Mouse (Mus musculus) brain, embryonic 14.5 days (tissue): Measurements from ENCODE around the gene Gm10337. TPM values are rescaled to one million over a fixed set of nuclear protein-coding genes. Genes with fewer than 3 reads are reported as not detected.

ENCODE experiments used
- DNase-seq: peaks from one replicate; pipeline ENCODE4 v3.0.0-alpha.2; 2011; ENCODE audit warnings: low read depth
- CTCF ChIP-seq: fragments of 200-500 bp; IDR thresholded peaks from 2 replicates; pipeline ENCODE4 v1.5.1; 2012; ENCODE audit warnings: inconsistent platforms, mild to moderate bottlenecking, moderate library complexity, borderline replicate concordance; ENCODE audit not compliant: insufficient read depth, insufficient read length; ENCODE audit errors: extremely low read depth
- POLR2A ChIP-seq: fragments of 200-500 bp; IDR thresholded peaks from 2 replicates; pipeline ENCODE4 v1.6.1; 2012; ENCODE audit warnings: mild to moderate bottlenecking, inconsistent platforms, borderline replicate concordance; ENCODE audit not compliant: poor library complexity, insufficient read depth, insufficient read length, severe bottlenecking; ENCODE audit errors: extremely low read depth
- polyA plus RNA-seq: library from polyadenylated mRNA; depleted of rRNA; stranded (reverse); fragments of >200 nt; gene quantifications from 2 replicates; pipeline ENCODE4 v1.2.3, GENCODE M21; 2012

Gm10337 gene
- polyA plus RNA-seq, 1 experiment: not detected

DNA sequence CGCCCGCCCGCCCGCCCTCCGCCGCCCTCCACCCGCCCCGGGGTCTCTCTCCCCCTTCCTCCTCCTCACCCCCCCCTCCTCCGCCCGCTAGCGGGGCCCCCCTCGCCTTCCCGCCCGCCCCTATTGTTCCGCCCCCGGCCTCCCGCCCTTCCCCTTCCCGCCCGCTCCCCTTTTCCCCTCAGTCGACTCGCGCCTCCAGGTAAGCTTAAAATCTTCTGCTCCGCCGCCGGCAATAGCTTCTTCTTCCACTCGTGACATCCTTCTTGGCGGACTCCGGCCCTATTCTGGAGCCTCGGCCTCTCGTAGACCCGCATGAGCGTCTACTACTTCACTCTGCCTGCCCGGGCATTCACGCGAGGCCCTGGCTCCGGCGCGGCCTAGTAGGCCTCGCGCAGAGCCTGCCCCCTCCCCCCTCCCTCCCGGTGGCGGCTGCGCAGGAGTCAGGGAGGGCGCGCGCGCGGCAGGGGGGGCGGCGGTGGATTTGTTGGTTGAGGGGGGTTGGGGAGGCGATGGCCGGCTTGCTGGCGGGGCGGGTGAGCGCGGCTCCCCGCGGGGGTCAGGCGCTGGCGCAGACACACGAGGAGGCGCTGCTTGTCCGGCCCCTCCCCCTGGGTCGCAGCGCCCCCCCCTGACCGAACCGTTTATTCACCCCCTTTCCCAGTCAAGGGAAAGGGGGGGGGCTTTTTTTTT lies 32.8 kb upstream of the Gm10337 start:
- TF ChIP-seq POLR2A (no peak), CTCF (no peak)
- DNase-seq: peak; percentile 95

DNA sequence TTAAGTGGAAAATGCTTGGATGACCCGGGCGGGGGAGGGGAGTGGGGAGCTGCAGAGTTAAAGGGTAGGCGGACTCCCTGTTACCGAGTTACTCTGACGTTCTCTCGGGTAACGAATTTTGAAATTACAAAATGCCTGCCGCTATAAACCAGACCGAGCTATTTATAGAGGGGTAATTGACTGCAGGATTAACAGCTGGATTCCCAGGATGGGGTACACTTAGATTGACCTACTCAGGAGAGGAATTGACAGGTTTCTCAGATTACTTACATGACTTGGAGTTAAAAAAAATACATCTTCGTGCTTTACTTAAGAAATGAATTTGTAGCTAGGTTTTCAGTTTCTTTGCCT lies 32.3 kb upstream of the Gm10337 start:
- TF ChIP-seq CTCF (no peak), POLR2A (no peak)
- DNase-seq: no peak

DNA sequence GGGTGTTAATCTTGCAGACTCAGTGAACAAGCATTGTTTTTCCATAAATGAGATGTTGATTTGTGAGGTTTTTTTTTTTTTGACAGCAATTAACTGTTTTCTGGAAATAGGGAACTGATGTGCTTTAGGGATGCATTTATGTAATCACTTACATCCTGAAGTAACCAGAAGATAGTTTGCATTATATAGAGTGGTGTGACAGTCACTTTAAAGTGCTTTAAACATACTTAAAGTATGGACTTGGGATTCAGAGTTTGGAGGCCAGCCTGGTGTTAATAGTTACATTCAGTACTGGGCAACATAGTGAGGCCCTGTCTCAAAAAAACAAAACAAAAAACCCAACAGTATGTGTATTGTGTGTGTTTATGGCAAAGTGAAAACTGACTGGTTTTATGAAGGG lies 31.8 kb upstream of the Gm10337 start:
- TF ChIP-seq POLR2A: no peak
- no peak for TF ChIP-seq CTCF
- no peak for DNase-seq

DNA sequence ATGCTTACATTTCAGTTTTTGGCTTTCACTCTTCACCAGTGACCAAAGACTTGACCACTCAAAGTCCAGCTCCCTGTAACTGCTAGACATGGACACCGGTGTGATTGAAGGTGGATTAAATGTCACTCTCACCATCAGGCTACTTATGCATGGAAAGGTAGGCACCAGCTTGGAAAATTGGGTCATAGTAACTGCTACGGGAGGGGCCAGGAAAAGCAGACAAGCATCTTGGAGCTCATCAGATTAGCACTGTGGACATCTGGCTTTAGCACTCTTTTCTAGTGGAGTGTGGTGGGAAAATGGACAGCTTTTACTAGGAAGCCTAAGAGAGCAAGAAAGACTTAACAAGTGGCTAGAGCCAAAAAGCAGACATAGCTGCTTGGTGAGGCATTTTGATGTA lies 30.3 kb upstream of the Gm10337 start:
- DNase-seq: no peak
- no peak for TF ChIP-seq CTCF
- TF ChIP-seq POLR2A: no peak

DNA sequence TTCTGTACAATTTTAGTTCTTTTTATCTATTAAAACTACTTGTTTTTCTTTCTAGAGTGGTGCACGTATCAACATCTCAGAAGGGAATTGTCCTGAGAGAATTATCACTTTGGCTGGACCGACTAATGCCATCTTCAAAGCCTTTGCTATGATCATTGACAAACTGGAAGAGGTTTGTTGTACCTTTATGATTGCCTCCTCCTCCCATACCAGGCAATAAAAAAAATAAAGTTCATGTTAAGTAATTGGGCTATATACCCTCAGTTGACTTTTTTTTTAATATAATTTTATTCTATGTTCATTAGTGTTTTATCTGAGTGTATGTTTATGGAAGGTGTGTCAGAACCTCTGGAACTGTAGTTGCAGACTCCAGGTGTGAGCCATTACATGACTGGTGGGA lies 29.0 kb upstream of the Gm10337 start:
- DNase-seq: no peak
- TF ChIP-seq POLR2A: no peak
- no peak for TF ChIP-seq CTCF

DNA sequence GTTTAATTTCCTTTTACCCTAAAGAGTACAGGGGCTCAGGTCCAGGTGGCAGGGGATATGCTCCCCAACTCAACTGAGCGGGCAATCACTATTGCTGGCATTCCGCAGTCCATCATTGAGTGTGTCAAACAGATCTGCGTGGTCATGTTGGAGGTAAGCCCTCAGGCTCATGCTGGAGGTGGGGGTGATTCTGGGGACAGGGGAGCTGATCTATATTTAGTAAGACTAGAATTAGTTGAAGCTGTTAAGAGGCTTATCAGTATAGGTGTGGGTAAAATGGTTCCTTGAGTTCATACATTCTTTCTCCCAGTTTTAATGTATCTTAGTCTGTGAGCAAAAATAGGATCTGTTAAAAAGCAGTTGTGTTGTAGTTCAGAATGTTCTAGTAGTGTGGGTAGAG lies 20.4 kb upstream of the Gm10337 start:
- TF ChIP-seq POLR2A: no peak
- TF ChIP-seq CTCF: no peak
- DNase-seq: no peak

DNA sequence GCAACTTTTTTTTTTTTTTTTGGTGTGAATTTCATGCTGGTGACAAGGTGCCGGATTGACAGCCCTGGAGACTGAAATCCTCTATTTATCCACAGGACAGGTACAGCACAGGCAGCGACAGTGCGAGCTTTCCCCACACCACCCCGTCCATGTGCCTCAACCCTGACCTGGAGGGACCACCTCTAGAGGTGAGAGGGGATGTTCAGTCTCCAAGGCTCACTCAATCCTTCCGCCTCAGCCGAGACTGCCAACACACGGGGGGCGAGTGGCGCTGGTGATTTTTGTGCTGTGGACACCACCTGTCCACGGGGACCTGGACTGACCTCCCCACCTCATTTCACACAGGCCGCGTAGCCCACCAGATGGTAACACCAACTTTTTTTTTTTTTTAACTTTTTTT lies 17.7 kb upstream of the Gm10337 start:
- DNase-seq: no peak
- TF ChIP-seq POLR2A (no peak), CTCF (no peak)

DNA sequence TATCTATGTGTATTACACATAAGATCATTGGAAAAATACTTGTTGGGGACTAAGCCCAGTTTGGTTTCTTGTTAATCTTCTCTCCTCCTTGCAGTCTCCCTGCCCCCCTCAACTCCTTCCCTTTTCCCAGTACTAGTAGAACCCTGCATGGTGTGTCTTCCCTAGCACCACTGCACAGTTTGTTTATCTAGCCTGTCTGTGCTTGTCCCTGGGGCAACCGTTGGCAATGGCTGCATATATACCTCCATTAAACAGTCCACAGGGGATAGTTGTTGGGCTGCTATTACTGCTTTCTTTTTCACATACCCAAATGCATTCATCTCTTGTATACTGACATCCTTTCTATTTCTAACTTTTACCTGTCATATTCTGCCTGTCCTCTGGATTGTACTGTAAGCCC lies 15.9 kb upstream of the Gm10337 start:
- no peak for TF ChIP-seq CTCF
- TF ChIP-seq POLR2A: no peak
- DNase-seq: no peak

DNA sequence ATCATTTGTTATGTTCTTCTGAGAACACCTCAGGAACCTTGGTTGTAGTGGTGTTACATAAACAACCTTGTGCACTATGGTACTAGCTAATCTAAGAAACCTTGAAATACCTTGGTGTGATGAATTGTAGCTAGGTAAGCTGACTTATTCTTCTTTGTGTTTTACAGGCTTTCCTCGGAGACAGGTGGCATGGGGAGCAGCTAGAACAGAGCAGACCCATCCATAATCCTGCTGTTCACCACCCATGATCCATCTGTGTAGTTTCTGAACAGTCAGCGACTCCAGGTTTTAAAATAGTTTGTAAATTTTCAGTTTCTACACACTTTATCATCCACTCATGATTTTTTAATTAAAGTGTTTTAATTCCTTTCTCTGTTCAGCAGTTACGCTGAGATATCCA lies 5.2 kb upstream of the Gm10337 start:
- DNase-seq: no peak
- TF ChIP-seq CTCF: no peak
- TF ChIP-seq POLR2A: no peak

DNA sequence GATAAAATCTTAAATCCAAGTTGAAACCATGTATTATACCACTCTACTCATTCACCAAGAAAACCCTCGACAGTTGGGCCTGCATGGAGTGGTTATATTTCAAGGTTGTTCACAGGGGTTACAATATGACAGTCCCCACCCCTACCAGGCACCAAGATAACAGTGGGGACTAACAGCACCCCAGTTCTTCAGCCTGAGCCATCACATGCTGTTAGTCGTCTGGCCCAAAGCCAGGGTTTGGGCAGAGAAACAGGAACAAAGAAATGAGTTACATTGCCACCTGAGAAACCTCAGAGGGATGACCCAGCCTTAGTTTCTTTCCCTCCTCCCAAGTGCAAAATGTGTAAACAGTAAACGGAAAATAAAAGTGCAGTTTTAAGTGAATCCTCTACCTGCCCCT lies 4.2 kb upstream of the Gm10337 start:
- no peak for TF ChIP-seq POLR2A
- TF ChIP-seq CTCF: no peak
- DNase-seq: no peak

DNA sequence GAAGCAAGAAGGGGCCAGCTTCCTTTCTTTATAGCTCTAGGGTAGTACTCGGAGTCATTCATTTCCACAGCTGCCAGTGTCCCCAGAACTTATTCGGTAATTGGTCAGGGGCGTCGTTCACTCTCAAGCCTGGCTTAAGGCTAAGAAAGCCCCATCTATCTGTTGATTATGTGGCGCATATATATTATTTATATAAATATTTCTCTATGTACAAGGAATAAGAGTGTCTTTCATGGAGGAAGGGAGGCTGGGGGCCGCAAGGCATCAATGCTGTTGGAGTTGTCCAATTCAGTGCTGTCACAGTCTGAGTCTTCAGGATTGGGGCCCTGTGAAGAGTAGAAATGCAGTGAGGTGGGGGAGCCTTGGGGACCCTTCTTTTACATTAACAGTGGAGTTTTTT lies 3.7 kb upstream of the Gm10337 start:
- TF ChIP-seq POLR2A (no peak), CTCF (no peak)
- DNase-seq: no peak

DNA sequence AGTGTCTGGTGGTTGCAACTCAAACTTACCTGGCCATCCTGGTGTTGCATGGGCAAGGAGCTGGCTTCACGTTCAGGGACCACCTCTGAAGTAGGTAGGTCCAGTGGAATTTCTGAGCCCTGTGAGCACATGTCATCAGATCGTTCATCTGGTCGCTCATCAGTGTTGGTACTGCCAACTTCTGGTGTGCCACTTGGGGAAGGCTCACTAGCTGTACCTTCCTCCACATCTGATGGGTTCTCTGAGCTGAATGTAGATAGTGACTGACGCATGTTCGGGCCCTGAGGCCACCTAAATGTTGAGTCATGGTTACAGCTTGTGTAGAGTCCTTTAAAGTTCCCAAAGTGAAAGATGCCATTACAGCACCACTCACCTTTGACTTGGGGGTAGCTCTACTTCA lies 3.0 kb upstream of the Gm10337 start:
- TF ChIP-seq POLR2A (no peak), CTCF (no peak)
- DNase-seq: no peak

DNA sequence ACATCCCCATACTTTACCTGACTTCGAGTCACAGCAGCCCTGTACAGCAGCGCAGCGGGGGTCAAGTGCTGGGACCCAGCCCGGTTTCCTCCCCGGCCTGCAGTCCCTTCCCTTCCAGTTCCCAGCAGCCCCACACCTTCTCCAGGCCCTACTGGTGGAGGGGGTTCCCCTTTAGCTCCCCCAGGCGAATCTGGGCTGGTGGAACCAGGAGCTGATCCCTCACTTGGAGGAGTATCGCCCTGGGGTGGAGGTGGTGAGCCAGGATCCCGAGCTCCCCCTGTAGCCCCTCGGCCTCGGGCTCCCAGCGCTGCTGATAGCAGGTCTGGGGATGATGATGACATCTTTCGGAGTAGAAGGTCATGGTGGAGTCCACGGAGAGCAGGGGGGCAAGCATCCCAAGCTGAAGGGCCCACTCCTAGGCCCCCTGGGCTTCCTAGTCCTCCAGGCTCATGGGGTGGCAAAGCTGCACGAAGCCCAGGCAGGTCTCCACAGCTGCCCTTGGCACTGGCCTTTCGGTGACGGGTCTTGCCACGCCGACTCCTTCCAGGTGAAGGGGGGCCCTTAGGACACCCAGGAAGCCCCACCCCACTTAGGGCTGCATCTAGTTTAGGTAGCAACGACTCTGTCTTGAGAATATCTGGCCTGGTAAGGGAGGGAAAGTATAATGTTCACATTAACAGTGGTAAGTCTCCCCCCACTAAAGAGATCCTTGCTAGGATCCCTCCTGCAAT lies 2.3 kb upstream of the Gm10337 start:
- TF ChIP-seq POLR2A (no peak), CTCF (no peak)
- no peak for DNase-seq
